Mouse (Mus musculus) hindbrain, embryonic 12.5 days (tissue): Measurements from ENCODE around the gene 1700069L16Rik. TPM values are rescaled to one million over a fixed set of nuclear protein-coding genes. Genes with fewer than 3 reads are reported as not detected.
A peak's percentile ranks its signal among the peaks of the same experiment; 100 is the strongest.

Experiments
- ATAC-seq: fragments of 200-750 bp; cut with Nextera tagmentation; 2 replicates; pipeline ENCODE4 v1.8.0; 2017; ENCODE audit warnings: moderate TSS enrichment; ENCODE audit not compliant: low FRiP score
- H3K27ac ChIP-seq: fragments of 300-500 bp; sonication (generic); 2 replicates; pipeline ENCODE4 v1.5.1; 2016; ENCODE audit warnings: mild to moderate bottlenecking
- H3K27me3 ChIP-seq: fragments of 300-500 bp; sonication (generic); 2 replicates; pipeline ENCODE4 v1.6.1; 2016; ENCODE audit warnings: mild to moderate bottlenecking
- H3K36me3 ChIP-seq: fragments of 300-500 bp; sonication (generic); 2 replicates; pipeline ENCODE4 v1.6.1; 2016; ENCODE audit warnings: mild to moderate bottlenecking
- H3K4me1 ChIP-seq: fragments of 300-500 bp; sonication (generic); 2 replicates; pipeline ENCODE4 v1.6.1; 2016
- H3K4me2 ChIP-seq: fragments of 300-500 bp; sonication (generic); replicated peaks from 2 replicates; pipeline ENCODE4 v1.6.1; 2016; ENCODE audit warnings: mild to moderate bottlenecking
- H3K4me3 ChIP-seq: fragments of 300-500 bp; sonication (generic); 2 replicates; pipeline ENCODE4 v1.5.1; 2016; ENCODE audit warnings: mild to moderate bottlenecking
- H3K9ac ChIP-seq: fragments of 300-500 bp; sonication (generic); 2 replicates; pipeline ENCODE4 v1.6.1; 2016; ENCODE audit warnings: mild to moderate bottlenecking, moderate library complexity
- H3K9me3 ChIP-seq: fragments of 300-500 bp; sonication (generic); replicated peaks from 2 replicates; pipeline ENCODE4 v1.6.1; 2016; ENCODE audit warnings: mild to moderate bottlenecking
- WGBS: fragments of 180-500 bp; shearing (Covaris S2); methylation state at CpG from one replicate; pipeline ENCODE4 v1.1.7; 2016; 5-methylcytosine and 5-hydroxymethylcytosine counted together
- polyA plus RNA-seq: library from polyadenylated mRNA; unstranded; fragments of >200 nt; fragmentation: Nextera tagmentation; extraction: Ambion mirVana; gene quantifications from 2 replicates; pipeline ENCODE4 v1.2.1, GENCODE M21; 2016

Gene 1700069L16Rik
- polyA plus RNA-seq, 1 experiment from 2014 or later = not detected

GRCm38 (mm10) chr5:113748556-113749331 is 24.2 kb upstream of the 1700069L16Rik start:
- Histone ChIP-seq H3K27me3 (no peaks in the 10 kb centered on the region), H3K36me3 (peaks cover 99% of the 10 kb centered on the region), H3K4me2 (no peak overlapping the region), H3K4me1 (no peaks in the 10 kb centered on the region), H3K9ac (no peak overlapping the region), H3K27ac (no peak overlapping the region), H3K4me3 (no peak overlapping the region), H3K9me3 (0 out of 2 replicates have a peak, but pooled peaks cover 4% of the 10 kb centered on the region)
- 93% methylated on average over 13 of the region's 13 CpGs for WGBS
- ATAC-seq = no peak

- Histone ChIP-seq H3K36me3 (peaks cover 99% of the 10 kb centered on the region), H3K4me2 (no peak overlapping the region), H3K27me3 (no peaks in the 10 kb centered on the region), H3K9me3 (0 out of 2 replicates have a peak, but pooled peaks cover 4% of the 10 kb centered on the region), H3K9ac (no peak overlapping the region), H3K4me3 (no peak overlapping the region), H3K4me1 (no peaks in the 10 kb centered on the region), H3K27ac (no peak overlapping the region)
- no peak for ATAC-seq
- WGBS = 91% methylated on average over 5 of the region's 5 CpGs
These were observed 23.1 kb upstream of the 1700069L16Rik start for GRCm38 (mm10) chr5:113747629-113748028.

GRCm38 (mm10) chr5:113737607-113738237 is 13.2 kb upstream of the 1700069L16Rik start:
- H3K27me3 ChIP-seq = no peaks in the 10 kb centered on the region
- peaks cover 15% of the 10 kb centered on the region for H3K4me1 ChIP-seq
- H3K9ac ChIP-seq = no peak overlapping the region
- WGBS = 92% methylated on average over 11 of the region's 11 CpGs
- H3K27ac ChIP-seq = no peak overlapping the region
- H3K4me2 ChIP-seq = no peak overlapping the region
- no peak for ATAC-seq
- peaks cover 47% of the 10 kb centered on the region for H3K36me3 ChIP-seq
- H3K4me3 ChIP-seq = no peak overlapping the region
- no peaks in the 10 kb centered on the region for H3K9me3 ChIP-seq

GRCm38 (mm10) chr5:113736522-113737164 is 12.1 kb upstream of the 1700069L16Rik start:
- Histone ChIP-seq H3K4me2 (peak overlapping the region; percentile 67), H3K27ac (peak overlapping the region; percentile 94), H3K36me3 (peaks cover 36% of the 10 kb centered on the region), H3K27me3 (no peaks in the 10 kb centered on the region), H3K9me3 (no peaks in the 10 kb centered on the region), H3K4me3 (peak overlapping the region; percentile 53), H3K4me1 (peaks cover 15% of the 10 kb centered on the region), H3K9ac (peak overlapping the region; percentile 63)
- no peak for ATAC-seq
- 38% methylated on average over 15 of the region's 15 CpGs for WGBS

- Histone ChIP-seq H3K4me3 (peak overlapping the region; percentile 53), H3K4me2 (peak overlapping the region; percentile 67), H3K4me1 (peaks cover 15% of the 10 kb centered on the region), H3K9me3 (no peaks in the 10 kb centered on the region), H3K9ac (peak overlapping the region; percentile 63), H3K27me3 (no peaks in the 10 kb centered on the region), H3K36me3 (peaks cover 31% of the 10 kb centered on the region), H3K27ac (peak overlapping the region; percentile 94)
- 6% methylated on average over 10 of the region's 10 CpGs for WGBS
- ATAC-seq = peak; percentile 7; the same call in 1 of the 2 replicates
These were observed 11.5 kb upstream of the 1700069L16Rik start for GRCm38 (mm10) chr5:113736113-113736502.

- peak within 1 kb of the TSS; percentile 63 for H3K9ac ChIP-seq
- H3K9me3 ChIP-seq = no peaks in the 10 kb centered on the region
- peaks cover 26% of the 10 kb centered on the region for H3K36me3 ChIP-seq
- no peaks in the 10 kb centered on the region for H3K27me3 ChIP-seq
- ATAC-seq = peak; percentile 96
- H3K4me3 ChIP-seq = peak within 1 kb of the TSS; percentile 53
- H3K27ac ChIP-seq = peak within 1 kb of the TSS; percentile 94
- peak within 1 kb of the TSS; percentile 67 for H3K4me2 ChIP-seq
- H3K4me1 ChIP-seq = peaks cover 19% of the 10 kb centered on the region
- under 1% methylated on average over 60 of the region's 71 CpGs for WGBS
These were observed 11.0 kb upstream of the 1700069L16Rik start, which contains the start of gene Ficd for GRCm38 (mm10) chr5:113735345-113736112. Gene Ficd, plus strand, starts transcription at chr5:113735803.

GRCm38 (mm10) chr5:113735023-113735344 is 10.4 kb upstream of the 1700069L16Rik start:
- Histone ChIP-seq H3K4me1 (peaks cover 20% of the 10 kb centered on the region), H3K4me2 (peak overlapping the region; percentile 67), H3K27ac (peak overlapping the region; percentile 94), H3K27me3 (no peaks in the 10 kb centered on the region), H3K9ac (peak overlapping the region; percentile 40; the same call in 1 of the 2 replicates), H3K9me3 (no peaks in the 10 kb centered on the region), H3K4me3 (peak overlapping the region; percentile 53), H3K36me3 (peaks cover 21% of the 10 kb centered on the region)
- 30% methylated on average over 7 of the region's 7 CpGs for WGBS
- ATAC-seq = no peak

GRCm38 (mm10) chr5:113734376-113734775 is 9.8 kb upstream of the 1700069L16Rik start:
- Histone ChIP-seq H3K36me3 (peaks cover 20% of the 10 kb centered on the region), H3K27me3 (no peaks in the 10 kb centered on the region), H3K4me1 (peaks cover 20% of the 10 kb centered on the region), H3K27ac (0 out of 2 replicates have a peak overlapping the region, but pooled peaks have one; percentile 94), H3K9ac (no peak overlapping the region), H3K9me3 (no peaks in the 10 kb centered on the region), H3K4me3 (no peak overlapping the region), H3K4me2 (no peak overlapping the region)
- WGBS = 72% methylated on average over 5 of the region's 5 CpGs
- no peak for ATAC-seq

- Histone ChIP-seq H3K4me2 (no peak overlapping the region), H3K9ac (no peak overlapping the region), H3K27ac (no peak overlapping the region), H3K9me3 (no peaks in the 10 kb centered on the region), H3K4me1 (peaks cover 18% of the 10 kb centered on the region), H3K36me3 (no peaks in the 10 kb centered on the region), H3K27me3 (no peaks in the 10 kb centered on the region), H3K4me3 (no peak overlapping the region)
- ATAC-seq = no peak
- 27% methylated on average over 6 of the region's 6 CpGs for WGBS
These were observed 7.6 kb upstream of the 1700069L16Rik start for GRCm38 (mm10) chr5:113732182-113732581.

GRCm38 (mm10) chr5:113731174-113731573 is 6.6 kb upstream of the 1700069L16Rik start:
- ATAC-seq = no peak

GRCm38 (mm10) chr5:113730641-113731121 is 6.1 kb upstream of the 1700069L16Rik start:
- Histone ChIP-seq H3K9me3 (no peaks in the 10 kb centered on the region), H3K4me3 (no peak overlapping the region), H3K27ac (no peak overlapping the region), H3K4me1 (peaks cover 8% of the 10 kb centered on the region; the same call in 1 of the 2 replicates), H3K27me3 (no peaks in the 10 kb centered on the region), H3K9ac (no peak overlapping the region), H3K36me3 (no peaks in the 10 kb centered on the region), H3K4me2 (no peak overlapping the region)
- 63% methylated on average over 7 of the region's 7 CpGs for WGBS
- no peak for ATAC-seq

More at GRCm38 (mm10) chr5:113731174-113731573, 6.6 kb upstream of the 1700069L16Rik start:
- Histone ChIP-seq H3K9me3 (no peaks in the 10 kb centered on the region), H3K4me2 (no peak overlapping the region), H3K27ac (no peak overlapping the region), H3K27me3 (no peaks in the 10 kb centered on the region), H3K9ac (no peak overlapping the region), H3K36me3 (no peaks in the 10 kb centered on the region), H3K4me3 (no peak overlapping the region), H3K4me1 (peaks cover 9% of the 10 kb centered on the region)
- WGBS = 94% methylated on average over 7 of the region's 7 CpGs
